Mouse (Mus musculus) telencephalon, adult 2 months (tissue): ENCODE measurements around the gene Spata25.
"Not testable (repeated sequence)": the region's sequence is repeated elsewhere in the genome, so short reads cannot be mapped to it uniquely, and the experiment has no call there.

Experiments
- DNase-seq: peaks from one replicate; pipeline ENCODE4 v3.0.0-alpha.2; 2011; ENCODE audit warnings: low read depth, low spot score

Gene Spata25

DNA sequence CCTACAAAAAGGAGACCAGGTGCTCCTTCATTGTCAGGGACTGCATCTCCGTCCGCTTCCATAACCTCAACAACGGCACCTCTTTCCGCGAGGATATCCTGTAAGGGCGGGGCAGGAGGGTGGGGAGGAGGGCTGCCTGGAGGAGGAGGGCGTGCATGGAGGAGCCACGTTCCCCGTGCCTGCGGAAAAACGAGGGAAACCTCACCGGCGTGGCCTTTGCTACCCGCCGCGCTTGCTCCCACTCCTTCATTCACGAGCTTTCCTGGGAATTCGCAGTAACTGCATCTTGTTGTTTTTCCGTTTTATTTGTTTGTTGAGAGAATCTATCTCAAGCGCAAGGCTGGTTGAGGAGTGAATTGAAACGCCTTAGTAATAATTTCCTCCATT lies 23.0 kb downstream of the Spata25 start:
- no peak for DNase-seq

DNA sequence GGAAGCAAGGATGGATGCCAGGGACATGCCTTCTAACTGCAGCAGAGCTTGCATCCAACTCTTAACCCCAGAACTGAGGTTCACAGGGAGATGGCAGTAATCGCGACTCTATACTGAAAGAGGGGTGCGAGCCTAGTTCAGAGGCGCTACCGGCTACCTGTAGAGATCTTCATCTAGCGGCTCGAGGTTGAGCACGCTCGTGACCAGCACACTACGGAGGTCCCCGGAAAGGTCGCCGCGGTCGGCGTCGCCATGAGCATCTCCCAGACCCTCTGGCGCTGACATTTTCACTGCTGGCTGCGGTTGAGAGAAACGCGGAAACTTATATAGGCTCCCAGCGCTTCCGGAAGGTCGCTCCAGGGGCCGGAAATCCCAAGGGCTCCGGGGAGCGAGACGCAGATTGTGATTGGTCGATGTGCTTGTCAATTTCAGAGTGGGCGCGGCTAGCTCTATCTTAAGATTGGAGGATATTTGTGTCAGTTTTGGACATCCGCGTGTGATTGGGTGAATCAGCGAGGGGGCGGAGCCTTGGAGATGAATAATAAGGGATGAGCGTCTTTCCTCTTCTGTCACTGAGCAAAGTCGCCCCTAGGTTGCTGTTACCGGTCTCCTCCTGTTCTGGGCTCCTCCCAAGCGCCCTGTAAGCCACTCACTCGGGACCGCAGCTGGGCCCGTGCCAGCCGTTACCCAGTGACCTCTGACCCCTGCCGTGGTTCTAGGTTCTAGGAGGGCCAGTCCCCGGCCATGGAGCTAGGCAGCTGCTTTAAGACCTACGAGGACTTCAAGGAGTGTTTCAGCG lies 23.6 kb downstream of the Spata25 start, which contains the start of the genes Acot8 and Zswim3:
Gene Acot8 (minus strand): TSS at position 350 of the 799 bp plus-strand sequence.
Gene Zswim3 (plus strand): TSS at position 566 of the 799 bp plus-strand sequence.
- DNase-seq = peak; percentile 98

DNA sequence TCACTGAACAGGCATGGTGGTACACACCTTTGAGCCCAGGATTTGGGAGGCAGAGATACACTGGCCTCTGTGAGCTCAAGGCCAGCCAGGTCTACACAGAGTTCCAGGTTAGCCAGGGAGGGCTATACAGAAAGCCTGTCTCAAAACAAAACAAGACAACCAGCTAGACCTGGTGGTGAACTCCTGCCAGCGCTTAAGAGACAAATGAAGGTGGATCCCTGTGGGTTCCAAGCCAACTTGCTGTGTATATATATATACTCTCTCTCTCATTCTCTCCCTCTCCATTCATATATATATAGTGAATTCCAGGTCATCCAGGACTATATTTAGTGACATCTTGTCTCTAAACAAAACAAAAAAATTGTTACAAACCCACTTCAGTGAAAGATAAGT lies 24.4 kb downstream of the Spata25 start:
- DNase-seq = no peak

DNA sequence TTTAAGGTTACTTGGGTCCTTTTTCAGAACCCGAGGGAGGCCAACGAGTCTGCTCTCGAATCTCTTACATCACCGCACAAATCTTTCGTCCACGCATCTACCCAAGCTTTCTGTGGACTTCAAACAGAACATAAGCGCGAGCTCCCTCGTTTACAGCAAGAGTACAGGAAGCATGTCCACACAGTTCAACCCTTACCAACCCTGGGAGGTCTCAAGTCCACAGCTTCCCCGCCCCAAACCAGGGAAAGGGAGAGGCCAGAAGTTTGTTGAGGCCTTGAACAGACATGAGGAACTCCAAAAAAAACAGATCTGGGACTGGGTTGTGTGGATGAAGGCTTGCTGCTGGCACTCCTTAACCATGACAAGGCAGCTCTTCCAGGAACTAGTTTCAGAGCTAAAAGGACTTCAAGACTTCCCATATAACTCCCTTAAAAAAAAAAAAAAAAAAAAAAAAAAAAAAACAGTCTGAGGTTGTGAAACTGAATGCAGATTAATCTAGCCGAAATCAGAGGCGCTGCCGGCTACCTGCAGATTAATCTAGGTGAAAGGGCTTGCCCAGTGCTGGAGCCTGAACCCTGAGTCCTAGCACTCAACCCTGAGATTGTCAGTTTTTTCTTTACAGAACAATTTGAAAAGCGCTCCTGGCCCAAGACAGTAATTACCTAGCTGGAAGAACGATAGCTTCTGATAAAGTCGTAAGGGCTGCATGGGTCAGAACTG lies 25.0 kb downstream of the Spata25 start:
- no peak for DNase-seq

DNA sequence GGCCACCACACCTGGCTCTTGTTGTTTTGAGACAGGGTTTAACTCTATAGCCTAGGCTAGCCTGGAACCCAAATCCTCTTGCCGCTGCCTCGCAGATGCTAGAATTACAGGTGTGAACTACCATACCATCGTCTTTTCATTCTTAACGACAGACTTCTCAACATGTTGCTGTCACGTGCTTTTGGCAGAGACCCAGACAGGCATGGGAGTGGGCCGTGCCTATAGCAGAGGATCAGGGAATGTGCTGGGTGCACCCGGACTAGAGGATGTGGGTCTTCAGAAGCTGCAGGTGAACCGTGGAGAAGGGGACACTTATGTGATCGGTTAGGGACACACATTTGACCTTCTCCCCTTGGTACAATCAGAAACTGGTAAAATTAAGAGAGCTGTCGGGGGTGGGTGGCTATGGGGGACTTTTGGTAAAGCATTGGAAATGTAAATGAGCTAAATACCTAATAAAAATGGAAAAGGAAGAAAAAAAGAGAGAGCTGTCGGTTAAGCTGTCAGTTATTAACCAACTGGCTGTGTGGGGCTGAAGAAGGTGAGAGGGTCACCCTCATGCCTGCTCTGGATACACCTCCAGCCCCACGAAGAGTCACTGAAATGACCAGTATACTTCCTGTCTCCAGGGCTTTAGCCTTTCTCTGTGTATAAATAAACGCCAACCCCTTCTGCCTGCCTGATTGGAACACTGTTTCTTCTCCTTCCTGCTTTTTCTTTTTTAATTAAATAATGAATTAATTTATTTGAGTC lies 27.9 kb downstream of the Spata25 start:
- DNase-seq = no peak

DNA sequence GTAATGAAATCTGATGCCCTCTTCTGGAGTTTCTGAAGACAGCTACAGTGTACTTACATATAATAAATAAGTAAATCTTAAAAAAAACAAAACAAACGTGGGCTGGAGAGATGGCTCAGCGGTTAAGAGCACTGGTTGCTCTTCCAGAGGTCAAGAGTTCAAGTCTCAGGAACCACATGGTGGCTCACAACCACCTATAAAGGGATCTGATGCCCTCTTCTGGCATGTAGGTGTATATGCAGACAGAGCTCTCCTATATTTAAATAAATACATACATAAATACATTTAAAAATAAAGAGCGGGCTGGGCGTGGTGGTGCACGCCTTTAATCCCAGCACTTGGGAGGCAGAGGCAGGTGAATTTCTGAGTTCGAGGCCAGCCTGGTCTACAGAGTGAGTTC lies 29.8 kb downstream of the Spata25 start:
- DNase-seq = not testable (repeated sequence)

DNA sequence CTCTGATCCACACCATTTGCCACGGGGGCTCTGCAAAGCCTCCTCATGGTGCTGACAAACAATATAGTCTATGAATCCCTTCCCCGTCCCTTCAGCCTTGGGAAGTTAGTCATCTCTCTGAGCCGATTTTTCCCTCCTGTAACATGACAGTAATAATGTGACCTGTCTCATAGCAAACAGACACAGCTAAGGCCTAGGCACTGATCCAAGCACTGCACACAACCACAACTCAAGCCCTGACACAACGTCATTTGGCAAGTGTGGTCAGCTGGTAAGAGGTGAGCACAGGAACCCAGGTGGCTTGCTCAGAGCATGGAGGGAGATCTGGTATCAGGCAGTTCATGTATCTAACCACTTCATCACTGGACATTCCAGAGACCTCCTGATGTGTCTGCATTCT lies 32.5 kb downstream of the Spata25 start:
- DNase-seq = no peak

DNA sequence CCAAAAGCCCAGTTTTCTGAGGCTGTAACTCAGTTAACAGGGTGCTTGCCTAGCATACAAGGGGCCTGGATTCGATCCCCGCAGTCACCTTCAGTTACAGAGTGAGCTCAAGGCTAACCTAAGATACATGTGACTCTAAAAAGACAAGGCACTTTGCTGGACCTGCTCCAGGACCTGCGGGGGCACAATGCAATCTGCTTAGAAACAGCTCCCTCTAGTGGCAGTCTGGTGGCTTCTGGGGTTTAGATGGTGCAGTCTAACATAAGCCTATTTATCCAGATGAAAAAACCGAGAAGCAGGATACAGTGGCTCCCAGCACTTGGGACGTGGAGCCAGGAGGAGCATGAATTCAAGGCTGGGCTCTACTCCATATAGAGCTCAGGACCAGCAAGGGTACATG lies 34.0 kb downstream of the Spata25 start:
- DNase-seq = peak; percentile 81

DNA sequence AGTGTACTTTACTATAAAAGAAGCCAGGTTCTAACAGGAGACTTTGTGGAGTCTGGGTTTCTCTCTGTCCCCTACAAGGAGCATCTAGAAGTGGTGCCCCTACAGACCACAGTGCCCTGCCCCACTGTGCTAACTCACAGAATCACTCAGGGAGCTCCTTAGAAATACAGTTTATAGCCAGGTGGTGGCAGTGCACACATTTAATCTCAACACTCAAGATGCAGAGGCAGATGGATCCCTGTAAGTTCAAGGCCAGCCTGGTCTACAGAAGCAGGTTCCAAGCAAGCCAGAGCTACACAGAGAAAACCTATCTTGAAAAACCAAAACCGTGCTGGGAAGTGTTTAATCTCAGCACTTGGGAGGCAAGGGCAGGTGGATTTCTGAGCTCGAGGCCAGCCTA lies 34.6 kb downstream of the Spata25 start:
- no peak for DNase-seq

DNA sequence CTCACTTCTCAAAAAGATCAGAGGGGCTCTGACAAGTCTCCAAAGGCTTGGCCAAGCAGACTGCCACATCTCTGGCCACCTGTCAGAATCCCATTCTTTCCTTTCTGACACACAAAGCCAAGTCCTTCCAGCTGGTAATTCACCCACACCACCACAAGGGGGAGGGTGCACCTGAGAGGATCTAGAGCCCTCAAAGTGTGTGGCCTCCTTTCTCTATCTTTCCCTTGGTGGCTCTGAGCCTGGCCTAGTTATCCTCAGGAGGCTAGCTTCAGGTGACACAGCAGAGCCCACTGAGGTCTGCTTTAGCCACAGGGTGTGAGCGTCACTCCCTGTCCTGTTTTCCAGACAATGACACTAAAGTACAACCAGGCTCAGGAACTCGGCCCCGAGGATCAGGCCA lies 35.1 kb downstream of the Spata25 start:
- no peak for DNase-seq

DNA sequence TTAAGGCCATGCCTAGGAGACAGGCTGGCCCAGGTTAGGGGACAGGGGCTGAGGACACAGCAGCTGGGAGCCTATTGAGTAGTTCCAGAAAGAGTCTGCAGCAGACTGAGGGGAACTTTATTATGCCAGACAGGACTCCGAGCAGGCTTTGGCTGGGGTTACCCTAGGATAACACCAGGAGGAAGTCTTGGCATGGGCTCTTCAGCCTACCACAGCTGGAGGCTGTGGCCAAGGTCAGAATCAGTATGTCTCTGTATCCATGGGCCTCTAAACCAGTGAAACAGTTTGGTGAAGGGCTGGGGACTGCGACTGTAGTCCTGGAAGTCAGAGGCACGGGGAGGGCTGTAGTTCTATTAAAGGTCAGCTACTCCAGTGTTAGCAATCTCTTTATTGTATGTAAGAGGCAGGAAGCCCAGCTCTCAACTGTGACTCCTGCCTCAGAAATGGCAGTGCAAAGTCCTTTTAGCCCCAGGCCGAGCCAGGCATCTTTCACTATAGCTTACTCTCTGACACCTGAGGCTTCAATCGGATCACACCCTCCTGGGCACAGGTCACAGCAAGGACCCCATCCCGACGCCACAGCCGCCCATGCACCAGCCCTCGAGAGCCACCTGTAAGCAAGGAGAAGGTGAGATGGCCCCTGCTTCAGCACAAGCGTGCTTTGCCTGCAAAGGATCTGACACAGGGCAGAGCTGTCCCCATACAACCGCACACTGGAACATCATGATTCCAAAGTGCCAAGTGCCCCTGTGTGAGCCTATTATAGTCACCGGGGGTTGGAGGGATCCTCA lies 35.7 kb downstream of the Spata25 start:
- no peak for DNase-seq

DNA sequence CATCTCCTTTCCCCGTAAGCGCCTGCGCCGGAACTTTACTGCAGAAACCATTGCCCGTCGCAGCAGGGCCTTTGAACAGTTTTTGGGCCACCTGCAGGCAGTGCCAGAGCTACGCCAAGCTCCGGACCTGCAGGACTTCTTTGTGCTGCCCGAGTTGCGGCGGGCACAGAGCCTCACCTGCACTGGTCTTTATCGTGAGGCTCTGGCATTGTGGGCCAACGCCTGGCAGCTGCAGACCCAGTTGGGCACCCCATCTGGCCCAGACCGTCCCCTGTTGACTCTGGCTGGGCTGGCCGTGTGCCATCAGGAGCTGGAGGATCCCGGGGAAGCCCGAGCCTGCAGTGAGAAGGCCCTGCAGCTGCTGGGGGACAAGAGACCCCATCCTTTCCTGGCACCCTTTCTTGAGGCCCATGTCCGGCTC lies 36.5 kb downstream of the Spata25 start:
- DNase-seq = no peak

DNA sequence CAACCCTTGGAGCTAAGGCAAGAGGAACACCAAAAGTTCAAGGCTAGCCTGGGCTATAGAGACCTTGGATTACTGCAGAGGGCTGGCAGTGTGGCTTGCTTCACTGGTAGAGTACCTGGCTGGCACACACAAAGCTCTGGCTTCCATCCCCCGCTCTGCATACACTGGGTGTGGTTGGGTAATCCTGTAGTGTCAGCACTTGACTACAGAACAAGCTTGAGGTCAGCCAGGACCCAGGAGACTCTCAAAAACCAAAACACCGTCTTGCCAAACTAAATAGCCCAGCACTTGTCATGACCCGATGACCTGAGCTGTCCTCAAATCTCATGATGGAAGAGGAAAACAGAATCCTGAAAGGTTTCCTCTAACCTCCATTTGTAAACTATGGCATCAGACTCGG lies 37.9 kb downstream of the Spata25 start:
- no peak for DNase-seq

DNA sequence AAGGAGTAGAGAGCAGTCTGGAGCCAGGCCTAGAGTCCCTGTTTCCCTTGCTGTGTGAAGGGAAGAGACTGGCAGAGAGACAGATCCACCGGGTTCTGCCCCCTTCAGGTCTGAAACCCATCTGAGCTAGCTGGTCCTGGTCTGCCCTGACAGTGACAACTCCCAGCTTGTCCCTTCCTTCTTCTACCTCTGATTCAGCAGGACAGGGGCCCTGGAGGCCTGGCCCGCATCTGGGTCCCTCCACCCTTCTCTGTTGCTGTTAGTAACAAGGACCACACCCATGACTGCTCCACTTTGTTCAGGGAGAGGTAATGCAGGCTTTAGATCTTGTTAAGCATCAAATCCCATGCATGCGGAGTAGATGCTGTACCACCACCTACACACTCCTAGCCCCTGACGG lies 39.9 kb downstream of the Spata25 start:
- DNase-seq = no peak

DNA sequence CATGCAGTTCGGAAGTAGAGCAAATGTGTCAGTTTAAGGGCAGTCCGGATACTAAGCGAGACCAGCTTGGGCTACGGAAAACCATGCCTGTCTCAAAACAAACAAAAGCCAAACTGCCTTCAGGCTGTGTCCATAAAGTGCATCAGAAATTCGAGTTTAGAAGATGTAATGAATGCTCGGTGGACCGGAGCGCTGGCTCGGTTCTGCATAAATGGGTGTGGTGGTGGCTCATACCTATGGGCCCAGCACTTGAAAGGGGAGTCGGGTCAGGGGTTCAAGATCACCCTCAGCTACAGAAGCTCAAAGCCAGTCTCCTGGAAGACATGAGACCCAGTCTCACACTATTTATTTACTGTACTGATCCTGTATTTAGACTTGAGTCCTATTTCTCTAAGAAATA lies 40.6 kb downstream of the Spata25 start:
- DNase-seq = no peak

DNA sequence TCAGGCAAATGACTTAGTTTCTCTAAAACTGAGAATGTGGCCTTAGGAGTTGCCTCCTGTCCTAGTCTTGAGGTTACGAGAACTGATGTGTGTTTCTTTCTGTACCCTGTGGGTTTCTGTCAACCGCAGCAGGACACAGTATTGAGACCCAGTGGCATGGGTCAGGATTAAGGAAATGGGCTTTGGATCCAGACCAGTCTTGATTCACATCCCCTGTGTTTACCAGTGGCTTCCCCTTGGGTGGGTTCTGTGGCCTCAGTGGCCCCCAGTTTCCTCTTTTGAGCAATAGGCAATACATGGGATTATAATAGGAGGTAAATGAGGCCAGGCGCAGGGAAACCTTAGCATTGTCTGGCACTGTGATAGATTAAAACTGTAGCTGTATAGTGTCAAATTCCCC lies 41.3 kb downstream of the Spata25 start:
- DNase-seq = no peak

DNA sequence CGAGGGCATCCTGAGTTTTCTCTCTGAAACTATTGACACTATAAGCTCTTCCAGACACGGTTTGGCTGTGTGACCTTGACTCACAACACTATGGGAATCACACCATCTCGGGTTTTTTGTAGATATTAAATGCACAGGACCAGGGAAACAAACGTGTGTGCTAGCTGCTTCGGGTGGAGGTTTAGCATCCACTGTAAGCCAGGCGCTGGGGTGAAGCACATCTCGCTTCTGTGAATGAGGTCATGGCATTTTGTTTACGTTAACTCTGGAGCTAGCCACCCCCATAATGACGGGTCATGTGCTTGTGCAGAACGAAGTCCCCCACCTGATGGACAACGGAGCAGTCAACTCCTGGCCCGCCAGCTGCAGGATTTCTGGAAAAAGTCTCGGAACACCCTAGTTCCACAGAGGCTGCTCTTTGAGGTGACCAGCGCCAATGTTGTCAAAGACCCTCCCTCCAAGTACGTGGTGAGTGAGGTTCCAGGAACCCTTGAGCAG lies 41.9 kb downstream of the Spata25 start:
- DNase-seq = no peak

DNA sequence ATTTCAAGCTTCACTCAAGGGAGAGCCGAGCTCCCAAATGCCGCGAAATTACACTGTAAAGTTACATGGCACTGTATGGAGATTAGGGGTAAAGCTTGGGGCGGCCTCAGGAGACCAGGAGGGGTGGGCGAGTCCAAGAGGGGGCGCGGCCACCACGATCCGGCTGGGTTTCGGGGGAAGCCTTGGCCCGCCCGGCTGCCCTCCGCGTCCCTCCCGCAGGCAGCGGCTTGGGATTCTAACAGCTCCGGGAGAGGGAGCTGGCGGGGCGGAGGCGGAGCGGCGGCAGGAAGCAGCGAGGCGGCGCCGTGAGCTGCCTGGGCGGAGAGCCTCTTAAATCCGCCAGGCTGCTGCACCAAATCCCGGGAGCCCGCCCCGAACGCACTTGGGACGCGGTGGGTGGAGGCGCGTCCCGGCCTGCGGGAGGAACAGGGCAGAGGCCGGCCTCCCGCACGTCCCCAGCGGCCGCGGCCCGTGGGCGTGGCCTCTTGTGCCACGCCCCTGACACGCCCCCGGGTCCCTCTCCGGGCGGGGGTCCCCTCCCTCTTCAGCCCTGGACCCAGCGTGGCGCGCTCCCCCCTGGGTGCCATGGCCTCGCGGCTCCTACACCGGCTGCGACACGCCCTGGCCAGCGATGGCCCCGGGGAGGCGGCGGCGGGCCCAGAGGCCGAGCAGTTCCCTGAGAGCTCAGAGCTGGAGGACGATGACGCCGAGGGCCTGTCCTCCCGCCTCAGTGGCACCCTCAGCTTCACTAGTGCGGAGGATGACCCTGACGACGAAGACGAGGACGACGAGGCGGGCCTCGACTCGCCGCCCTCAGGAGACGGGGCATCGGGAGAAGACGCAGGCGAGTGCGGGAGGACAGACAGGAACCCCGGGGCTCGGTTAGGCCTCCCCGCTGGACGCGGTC lies 42.6 kb downstream of the Spata25 start, which contains the start of gene Snx21:
Gene Snx21 (plus strand): TSS at position 343 of the 907 bp plus-strand sequence.
- peak; percentile 84 for DNase-seq

DNA sequence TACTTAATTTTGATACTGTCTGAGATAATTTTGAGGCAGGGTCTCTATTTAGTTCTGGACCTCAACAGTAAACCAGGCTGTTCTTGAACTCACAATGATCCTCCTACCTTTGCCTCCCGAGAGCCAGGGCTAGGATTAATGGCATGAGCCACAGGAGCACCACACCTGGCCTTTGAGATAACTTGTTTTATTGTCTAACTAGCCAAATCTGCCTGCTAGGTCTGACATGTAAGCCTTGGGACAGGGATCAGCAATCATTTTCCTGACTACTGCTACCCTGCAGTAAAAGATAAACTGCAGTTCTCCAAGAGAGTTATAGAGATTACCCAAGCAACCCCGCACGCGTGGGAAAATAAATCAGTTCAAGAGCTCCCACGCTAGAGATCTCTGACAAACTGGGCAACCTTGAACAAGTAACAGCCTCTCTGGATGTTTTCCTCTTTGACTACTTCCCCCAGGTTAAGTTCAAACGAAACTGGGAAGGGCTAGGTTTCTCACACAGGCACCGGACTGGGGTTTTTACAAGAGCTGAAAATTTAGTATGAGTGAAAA lies 43.4 kb downstream of the Spata25 start:
- DNase-seq = no peak
